Mouse (Mus musculus): ENCODE data around the gene Dppa2.
"Not testable (repeated sequence)": the region's sequence is repeated elsewhere in the genome, so short reads cannot be mapped to it uniquely, and the experiment has no call there.

The Dppa2 gene

DNA sequence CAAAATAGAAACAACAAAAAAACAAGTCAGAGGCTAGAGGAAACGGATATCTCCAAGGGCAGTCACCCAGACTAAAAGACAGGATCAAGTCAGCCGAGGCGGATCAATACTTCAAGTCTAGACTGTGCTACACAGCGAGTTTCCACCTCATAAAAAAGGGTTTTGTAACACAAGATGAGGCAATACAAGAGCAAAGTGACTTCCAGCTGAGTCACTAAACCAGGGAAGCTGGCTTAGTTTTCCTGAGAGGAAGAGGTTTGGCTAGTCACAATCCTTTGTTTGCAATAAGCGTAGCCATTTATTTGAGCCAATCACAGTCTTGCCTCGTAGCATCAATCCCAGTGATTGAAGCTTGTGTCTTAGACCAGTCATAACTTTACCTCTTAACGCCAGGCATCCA is at the start of gene Dppa2:
TSS of gene Dppa2 (plus strand) at position 400 of the 400 bp plus-strand sequence.
- no peak for DNase-seq (ENCODE audit: low spot score in 2 of 2)

DNA sequence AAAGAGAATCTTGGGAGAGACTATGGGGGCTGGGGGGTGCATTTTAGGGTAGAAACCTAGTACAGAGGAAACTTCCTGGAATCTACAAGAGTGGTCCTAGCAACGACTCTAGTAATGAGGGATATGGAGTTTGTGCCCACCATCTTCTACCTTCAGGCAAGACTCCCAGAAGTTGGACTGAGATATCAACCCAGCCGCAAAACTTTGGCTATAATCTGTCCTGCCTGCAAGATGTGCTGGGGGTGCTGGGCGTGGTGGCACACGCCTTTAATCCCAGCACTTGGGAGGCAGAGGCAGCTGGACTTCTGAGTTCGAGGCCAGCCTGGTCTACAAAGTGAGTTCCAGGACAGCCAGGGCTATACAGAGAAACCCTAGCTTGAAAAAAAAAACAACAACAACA is 49.1 kb upstream of the Dppa2 start:
- DNase-seq (ENCODE audit: low spot score in 2 of 2) = no peak

DNA sequence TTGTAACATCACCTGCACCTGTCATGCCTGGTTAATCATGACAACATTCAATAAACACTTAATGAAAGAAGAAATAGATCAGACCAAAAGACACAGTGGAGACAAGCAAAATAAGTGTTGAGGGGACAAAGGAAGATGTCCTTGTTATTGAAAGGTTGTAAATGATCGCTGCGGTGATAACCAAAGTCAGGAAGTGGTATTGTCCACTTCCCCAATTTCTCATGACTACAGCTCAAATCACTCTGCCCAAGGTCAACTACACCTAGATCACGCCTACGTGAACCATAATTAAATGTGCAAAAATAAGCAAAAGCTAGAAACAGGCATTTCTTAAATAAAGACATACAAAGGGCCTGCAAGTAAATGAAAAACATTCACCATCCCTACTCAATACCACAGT is 44.2 kb upstream of the Dppa2 start:
- DNase-seq (ENCODE audit: low spot score in 2 of 2) = no peak

DNA sequence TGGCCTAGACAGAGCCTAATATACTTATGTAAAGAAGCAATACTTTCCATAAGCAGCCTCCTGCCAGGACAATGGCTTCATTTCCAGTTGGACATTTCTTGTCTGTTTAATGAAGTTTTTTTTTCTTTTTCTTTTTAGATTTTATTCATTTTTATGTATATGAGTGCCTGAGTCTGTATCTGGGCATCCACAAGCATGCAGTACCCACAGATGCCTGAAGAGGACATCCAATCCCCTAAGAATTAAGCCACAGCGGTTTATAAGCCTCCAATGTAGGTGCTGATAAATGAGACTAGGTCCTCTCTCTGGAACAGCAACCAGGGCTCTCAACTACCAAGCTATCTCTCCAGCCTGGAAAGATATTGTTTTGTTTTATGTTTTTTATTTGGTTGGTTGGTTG is 40.8 kb upstream of the Dppa2 start:
- no peak for DNase-seq (ENCODE audit: low spot score in 2 of 2)

DNA sequence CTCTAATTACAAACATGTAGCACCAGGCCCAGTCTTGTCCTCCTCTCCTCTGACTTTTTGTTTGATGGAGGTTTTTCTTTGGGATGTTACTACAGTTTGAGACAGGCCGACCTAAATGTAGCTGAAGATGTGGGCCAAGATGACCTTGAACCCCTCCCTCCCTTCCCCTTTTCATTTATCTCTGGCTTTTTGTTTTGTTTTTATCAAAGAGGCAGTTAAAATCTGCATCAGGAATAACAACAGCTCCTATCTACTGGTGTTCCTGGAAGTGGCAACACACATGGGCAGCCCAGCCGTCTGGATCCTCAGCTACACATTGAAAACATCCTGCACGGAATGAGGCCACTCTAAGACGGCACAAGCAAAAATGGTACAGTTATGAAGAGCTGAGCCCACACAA is 37.9 kb upstream of the Dppa2 start:
- DNase-seq (ENCODE audit: low spot score in 2 of 2) = no peak

DNA sequence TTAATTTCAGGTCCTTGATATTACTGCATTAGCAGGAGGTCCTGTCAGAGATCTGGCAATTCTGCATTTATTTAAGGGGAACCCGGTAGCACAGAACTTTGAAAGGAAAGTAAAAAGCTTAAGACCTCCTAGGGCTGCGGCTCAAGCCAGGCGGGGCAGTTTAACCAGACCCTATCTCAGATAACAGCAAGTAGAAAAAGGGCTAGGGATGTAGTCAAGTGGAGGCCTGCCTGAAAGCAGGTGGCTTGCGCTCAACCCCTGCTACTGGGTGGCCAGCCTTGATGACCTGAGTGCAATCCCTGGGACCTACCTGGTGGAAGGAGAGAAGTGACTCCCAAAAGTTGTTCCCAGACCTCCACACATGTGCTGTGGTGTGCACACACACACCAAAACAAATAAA is 26.8 kb upstream of the Dppa2 start:
- no peak for DNase-seq (ENCODE audit: low spot score in 2 of 2)

DNA sequence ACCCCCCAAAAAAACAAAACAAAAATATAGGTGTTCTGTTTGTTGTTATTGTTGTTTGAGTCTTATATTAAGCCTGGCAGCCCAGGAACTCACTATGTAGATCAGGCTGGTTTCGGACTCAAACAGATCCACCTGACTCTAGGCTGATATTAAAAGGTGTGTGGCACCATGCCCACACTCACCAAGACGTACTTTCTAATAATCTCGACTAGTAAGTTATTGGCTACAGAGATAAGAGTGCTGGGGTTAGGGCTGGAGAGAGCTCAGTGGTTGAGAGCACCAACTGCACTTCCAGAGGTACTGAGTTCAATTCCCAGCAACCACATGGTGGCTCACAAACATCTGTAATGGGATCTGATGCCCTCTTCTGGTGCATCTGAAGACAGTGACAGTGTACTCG is 22.8 kb upstream of the Dppa2 start:
- DNase-seq (ENCODE audit: low spot score in 2 of 2) = no peak

DNA sequence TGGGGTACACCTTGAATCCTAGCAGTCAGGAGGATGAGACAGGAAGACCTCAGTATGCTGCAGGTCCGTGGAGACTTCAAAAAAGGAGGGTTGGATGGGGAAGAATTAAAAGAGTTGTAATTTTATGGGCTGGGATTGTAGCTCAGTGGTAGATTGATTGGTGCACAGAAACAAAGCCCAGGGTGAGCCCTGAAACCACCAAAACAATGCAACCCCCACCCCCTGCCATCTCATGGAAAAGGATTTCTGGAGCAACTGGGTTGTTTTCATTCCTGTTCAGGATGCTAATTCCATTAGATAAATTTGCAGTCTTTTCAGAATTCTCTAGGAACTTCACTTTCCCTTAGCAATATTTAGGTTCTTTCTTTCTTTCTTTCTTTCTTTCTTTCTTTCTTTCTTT is 20.9 kb upstream of the Dppa2 start:
- no peak for DNase-seq (ENCODE audit: low spot score in 2 of 2)

DNA sequence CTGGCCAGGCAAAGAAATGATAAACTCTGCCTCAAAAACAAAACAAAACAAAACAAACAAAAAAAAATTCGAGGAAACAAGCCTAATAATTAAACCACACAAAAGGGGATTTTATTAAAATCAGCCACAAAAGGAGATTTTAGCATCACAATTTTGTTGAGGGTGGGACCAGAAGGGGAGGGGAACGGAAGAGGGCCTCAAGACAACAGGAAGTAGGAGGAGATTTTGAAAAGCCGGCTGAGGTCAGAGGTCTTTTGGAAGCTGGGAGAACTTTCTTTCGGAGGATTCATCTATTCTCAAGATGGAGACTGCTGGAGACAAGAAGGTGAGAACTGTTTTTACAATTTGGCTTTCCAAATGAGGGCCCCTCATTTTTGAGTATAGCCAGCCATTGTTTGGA is 20.2 kb upstream of the Dppa2 start, which contains the start of gene Dppa4:
TSS of gene Dppa4 (plus strand) at position 217 of the 400 bp plus-strand sequence.
- DNase-seq (ENCODE audit: low spot score in 2 of 2) = no peak

DNA sequence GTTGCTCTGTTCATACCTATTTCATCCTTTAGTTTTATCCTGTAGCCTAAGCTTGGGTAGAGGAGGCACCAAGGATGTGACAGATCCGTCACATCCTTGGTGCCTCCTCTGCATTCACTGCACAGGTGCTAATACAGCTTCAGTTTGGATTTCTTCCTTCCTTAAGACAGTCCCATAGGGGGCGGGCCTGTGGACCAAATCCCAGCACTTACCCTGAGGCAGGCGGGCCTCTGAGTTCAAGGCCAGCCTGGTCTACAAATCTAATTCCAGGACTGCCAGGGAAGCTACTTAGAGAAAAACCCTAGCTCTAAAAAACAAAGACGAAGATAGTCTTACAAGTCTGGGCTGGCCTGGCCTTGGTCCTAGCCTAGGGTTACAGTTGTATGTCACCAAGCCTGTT is 18.2 kb upstream of the Dppa2 start:
- DNase-seq (ENCODE audit: low spot score in 2 of 2) = no peak

DNA sequence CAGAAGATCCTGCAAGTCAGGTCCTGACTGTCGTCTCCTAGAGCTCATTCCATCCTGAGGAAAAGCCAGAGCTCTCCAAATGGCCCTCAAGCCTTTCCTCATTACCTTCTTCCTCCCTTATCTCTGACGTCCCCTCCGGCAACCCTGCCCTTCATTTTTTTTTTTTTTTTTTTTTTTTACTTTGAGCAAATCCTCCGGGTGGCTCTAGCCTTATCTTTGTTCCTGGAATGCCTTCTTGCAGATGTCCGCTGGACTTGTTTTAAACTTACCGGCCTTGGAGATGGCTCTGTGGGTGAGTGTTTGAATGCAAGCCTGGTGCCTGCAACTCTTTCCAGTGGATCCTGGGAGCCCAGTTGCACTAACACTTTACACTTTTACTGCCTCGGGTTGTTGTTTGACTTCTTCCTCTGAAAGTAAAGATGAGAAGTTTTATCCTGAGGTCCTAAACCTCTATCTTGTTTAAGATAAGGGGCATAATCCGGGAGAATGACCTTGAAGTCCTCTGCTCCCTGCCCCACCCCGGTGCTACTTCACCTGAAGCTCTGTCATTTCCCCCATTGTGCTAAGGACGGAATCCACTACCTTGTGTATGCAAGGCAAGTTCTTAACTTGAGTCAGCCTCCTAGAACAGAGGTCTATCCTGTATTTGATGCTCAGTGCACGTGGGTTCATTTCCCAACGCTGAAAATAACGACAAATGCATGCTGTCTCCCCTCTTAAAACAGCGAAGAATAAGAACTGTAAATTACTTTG is 6.1 kb upstream of the Dppa2 start:
- DNase-seq (ENCODE audit: low spot score in 2 of 2) = no peak

DNA sequence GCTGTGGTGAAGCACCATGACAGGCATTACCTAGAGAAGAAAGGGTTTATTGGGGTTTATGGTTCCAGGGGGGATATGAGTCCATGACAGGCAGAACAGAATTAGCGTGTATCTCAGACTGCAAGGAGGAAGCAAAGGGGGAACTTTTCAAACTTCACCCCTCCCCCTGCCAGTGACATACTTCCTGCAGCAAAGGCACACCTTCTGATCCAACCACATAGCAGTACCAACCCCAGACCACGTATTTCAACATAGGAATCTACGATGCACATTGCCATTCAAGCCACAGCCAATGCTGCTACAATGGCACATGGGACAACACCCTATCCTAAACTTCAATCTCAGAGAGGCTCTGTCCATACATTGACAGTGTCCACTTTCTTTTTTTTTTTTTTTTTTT is 3.8 kb upstream of the Dppa2 start:
- no peak for DNase-seq (ENCODE audit: low spot score in 2 of 2)

DNA sequence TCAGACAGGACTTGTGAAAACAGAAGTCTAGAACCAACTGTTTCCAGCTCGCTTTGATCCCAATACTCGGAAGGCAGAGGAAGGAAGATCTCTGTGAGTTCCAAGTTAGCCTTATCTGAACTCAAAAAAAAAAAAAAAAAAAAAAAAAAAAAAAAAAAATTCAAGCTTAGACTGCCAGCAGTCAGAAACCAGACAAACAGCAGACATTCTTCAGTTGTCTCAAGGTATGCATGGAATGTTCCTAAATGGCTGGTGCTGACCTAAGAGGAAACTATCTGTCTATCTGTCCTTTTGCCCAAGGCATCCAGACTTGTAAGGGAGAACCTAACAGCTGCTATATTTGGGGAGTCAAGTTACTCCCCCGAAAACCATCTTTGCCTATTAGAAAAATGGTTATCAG is 275 bp downstream of the Dppa2 start:
- no peak for DNase-seq (ENCODE audit: low spot score in 2 of 2)

DNA sequence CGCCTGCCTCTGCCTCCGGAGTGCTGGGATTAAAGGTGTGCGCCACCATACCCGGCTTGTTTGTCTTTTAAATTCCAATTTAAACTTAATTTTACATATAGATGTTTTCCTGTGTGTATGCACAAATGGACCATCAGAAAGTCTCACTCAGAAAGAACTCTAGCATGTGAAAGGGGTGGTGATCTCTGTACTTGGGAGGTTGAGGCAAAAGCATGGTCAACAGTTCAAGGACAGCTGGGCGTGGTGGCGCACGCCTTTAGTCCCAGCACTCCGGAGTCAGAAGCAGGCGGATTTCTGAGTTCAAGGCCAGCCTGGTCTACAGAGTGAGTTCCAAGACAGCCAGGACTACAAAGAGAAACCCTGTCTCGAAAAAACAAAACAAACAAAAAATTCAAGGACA is 5.2 kb downstream of the Dppa2 start:
- not testable (repeated sequence) for DNase-seq (ENCODE audit: low spot score in 2 of 2)

DNA sequence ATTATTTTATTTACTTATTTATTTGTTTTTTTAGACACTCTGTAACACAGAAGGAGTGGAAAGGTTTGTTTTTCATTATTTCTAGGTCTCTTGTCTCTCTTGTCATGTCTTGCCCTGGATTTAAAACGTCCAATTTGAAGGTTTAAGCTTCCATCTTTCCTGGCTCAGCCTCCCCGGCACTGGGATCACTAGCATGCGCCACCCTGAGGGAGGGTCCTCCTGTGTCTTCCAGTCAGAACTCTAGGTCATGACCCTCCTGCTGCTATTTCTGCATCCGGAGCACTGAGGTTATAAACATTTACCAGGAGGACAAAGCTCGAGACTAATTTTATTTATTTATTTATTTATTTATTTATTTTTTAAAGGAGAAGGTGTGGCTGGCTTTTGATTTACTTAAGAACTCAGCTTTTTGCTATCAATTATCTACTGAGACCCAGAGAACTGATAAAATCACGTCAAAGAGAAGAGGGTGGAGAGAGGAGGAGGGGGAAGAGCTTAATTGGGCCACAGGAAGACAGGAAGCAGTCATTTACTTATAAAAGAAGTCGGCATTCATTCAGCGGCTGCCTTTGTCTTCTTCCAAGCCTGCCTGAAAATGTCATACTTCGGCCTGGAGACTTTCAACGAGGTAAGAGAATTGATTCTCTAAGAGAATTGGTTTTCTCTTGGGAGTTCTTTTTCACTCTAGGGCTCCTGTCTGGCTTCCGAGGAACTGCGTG is 6.4 kb downstream of the Dppa2 start:
- DNase-seq (ENCODE audit: low spot score in 2 of 2) = no peak

DNA sequence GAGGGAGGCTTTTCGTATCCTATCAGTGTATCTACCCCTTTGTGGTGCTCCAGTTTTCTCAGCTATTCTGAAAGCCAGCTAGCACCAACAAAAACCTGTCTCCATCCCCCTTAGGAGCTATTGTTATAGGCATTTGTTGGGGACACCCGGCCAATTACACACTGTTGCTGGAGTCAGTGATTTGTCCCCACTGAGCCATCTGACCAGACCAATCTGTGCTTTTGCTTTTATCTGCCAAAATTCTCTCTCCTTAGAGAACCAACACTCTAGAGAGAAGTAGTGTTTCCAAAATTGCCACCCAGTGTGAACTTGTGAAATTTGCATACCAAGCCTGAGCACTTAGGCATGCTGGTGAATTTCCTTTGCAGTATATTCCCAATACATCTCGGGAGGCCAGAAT is 11.6 kb downstream of the Dppa2 start:
- no peak for DNase-seq (ENCODE audit: low spot score in 2 of 2)

DNA sequence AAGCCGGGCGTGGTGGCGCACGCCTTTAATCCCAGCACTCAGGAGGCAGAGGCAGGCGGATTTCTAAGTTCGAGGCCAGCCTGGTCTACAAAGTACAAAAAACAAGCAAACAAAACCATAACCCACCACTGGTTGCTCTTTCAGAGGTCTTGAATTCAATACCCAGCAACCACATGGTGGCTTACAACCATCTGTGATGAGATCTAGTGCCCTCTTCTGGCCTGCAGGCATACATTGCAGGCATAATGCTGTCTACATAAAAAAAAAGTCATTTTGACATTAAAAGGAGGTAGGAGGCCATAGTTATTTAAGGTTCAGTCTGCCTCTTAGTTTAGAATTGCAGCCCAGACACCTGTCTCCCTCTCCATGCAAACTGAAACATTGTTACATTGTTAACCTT is 17.1 kb downstream of the Dppa2 start:
- DNase-seq (ENCODE audit: low spot score in 2 of 2) = no peak

DNA sequence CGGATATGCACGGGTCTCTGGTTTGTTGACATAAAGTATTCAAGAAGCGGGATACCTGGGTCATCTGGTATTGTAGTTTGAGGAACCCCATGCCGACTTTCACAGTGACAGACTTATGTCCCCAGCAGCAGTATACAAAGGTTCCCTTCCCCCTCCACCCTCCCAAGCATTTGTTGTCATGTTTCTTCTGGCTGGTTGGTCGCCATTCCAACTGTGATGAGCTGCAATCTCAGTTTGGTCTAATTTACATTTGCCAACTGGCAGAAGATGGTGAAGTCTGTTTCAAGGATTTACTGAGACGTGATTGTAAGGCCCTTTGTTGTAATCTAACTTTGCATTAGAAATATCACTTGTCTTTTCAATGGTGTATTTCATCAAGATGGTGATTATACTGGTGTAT is 19.4 kb downstream of the Dppa2 start:
- no peak for DNase-seq (ENCODE audit: low spot score in 2 of 2)

DNA sequence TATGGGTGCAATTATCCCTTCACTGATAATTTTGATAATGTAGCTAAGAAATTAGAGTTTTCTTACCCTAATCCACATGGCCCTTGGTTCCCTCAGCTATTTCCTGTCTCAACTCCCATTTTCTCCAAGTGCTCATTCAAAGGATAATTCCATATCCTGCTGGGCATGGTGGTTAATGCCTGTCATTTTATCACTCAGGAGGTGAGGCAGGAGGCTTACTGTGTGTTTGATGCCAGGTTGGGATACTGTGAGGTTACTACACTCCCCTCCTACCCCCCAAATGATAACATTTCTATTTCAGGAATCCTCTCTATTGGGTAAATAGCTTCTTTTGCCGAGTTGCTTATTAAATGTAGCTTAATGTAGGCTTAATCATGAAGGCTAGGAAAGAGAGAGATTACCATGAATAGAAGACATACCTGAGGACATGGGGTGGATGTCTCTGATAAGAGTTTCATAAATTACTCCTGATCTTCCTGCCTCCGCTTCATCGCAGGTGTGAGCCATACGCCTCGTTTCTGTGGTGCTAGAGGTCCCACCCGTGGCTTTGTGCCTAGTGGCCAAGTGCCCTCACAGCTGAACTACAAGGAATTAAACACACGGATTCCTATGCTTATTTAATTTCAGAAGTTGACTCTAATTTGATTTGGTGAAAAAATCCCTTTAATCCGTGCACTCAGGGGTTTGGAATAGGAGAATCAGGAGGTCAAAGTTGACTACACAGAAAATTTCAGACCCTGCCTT is 20.1 kb downstream of the Dppa2 start:
- DNase-seq (ENCODE audit: low spot score in 2 of 2) = no peak

DNA sequence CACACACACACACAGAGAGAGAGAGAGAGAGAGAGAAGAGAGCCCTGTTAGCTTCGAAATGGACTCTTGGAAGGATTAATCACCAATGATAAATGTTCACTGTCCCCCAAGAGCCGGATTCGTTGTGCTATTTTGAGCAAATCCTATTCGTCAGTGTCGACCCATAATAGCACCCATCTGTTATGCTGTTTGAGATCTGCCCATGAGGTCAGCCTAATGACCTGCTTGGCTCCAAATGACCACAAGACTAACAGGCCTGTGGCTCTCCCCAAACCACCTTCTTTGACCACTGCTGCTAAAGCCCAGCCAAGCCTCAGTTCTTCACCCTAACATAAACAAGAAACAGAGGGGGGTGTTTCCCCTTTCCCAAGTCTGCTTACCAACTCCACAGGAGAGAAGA is 23.2 kb downstream of the Dppa2 start:
- no peak for DNase-seq (ENCODE audit: low spot score in 2 of 2)

DNA sequence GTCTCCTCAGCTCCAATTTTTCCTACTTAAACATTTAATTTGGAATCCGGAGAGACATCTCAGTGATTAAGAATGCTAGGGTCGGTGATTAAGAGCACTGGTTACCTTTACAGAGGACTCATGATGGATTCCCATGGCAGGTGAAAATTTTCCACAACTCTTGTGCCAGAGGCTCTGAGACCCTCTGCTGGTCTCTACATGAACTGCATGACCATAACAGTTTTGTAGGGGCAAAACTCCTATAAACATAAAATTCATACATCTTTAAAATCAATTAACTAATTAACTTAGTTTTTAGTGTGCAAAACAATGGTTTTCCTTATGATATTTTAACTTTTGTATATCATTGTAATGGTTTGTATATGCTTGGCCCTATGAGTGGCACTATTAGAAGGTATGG is 24.7 kb downstream of the Dppa2 start:
- DNase-seq (ENCODE audit: low spot score in 2 of 2) = no peak

DNA sequence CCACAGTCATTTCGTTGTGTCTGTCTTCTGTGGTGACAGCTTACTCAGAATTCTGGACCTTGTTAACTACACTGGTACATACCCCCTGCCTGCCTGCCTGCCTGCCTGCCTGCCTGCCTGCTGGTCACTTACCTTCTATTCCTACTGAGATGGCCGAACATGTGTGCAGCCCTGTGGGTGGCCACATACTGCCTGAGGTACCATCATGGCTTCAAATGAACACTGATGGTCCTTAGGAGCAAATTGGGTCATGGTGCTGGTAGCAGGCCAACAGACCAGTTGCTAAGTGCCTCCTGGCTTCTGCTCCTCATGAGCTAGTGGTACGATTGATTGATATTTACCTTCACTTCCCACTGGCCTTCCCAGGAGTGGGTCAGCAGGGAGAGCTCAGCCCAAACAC is 28.1 kb downstream of the Dppa2 start:
- DNase-seq (ENCODE audit: low spot score in 2 of 2) = no peak

DNA sequence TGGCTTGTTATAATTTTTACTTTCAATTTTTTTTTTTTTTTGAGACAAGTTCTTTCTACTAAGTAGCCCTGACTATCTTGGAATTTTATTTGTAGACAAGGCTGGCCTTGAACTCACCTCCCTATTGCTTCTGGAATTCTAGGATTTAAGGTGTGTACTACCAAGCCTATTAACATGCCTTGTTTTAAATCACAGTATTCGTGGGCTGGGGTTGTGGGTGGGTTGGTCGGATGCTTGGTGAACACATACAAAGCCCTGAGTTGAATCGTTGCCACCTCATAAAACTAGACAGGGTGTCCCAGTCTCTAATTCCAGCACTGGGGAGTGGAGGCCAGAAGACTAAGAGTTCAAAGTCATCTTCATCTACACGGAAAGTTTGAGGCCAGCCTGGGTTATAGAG is 31.6 kb downstream of the Dppa2 start:
- no peak for DNase-seq (ENCODE audit: low spot score in 2 of 2)

Data from spleen, postnatal 10 days (tissue).